10 mouse cellular contexts compared by ENCODE assay signal in the genomic region with DNA sequence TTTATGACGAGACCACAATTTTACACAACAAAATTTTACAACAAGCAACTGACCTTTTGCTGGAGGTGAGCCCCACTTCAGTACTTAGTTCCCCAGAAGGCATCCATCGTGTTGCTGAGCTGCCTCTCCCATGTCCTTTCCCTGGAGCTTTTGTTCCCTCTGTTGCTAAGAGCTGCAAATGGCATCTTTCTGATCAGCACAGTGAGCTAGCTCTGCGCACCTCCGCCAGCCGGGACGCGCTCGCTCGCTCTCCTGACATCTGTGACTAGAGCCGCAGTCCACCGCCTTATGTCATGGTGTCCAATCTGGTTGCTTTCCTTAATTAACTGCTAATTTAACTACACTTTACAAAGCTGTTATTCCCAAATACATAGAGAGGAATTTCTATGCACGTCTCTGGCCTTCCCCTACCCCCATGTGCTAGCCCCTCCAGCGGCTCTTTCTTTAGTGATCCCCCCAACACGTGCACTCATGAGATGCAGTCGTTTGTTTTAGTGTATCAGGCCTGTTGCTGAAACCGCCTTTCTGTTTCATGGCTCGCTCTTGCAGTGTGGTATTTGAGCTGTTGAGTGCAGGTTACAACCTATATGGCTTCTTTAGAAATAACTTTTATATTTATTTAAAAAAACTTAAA.
DNase-seq lines count a peak whose midpoint lies in the region; ATAC-seq and TF ChIP-seq lines count a peak whose summit lies in the region.
"Had no signal": no experiment of that assay in that cellular context is flagged by ENCODE, and none has a peak within 500 bp of the region (broad histone marks: within the 10 kb centered on the region; RNA-seq: fewer than 3 reads in every experiment).

No protein-coding gene starts in this region.

- TF ChIP-seq CTCF in testis, adult 2 months (IDR thresholded peaks at IDR 0.05; ENCODE audit: control insufficient read depth, insufficient read depth, insufficient replicate concordance, low read depth, low read length) = no peak

- WGBS in forebrain, embryonic 16.5 days = 9% methylated on average over 17 of the region's 17 CpGs
- WGBS in midbrain, embryonic 10.5 days = 27% methylated on average over 17 of the region's 17 CpGs

- peak overlapping the region; percentile 70 for H3K4me3 ChIP-seq in testis, adult 2 months (ENCODE audit: control insufficient read depth, low read depth, low read length)
- H3K4me3 ChIP-seq in forebrain, embryonic 16.5 days (replicated peaks; ENCODE audit: low read length) = no peak overlapping the region
- H3K4me3 ChIP-seq in midbrain, embryonic 10.5 days = peak overlapping the region; percentile 34

- no peak overlapping the region for H3K27ac ChIP-seq in testis, adult 2 months (ENCODE audit: control insufficient read depth, insufficient read depth, low read depth, low read length)
- H3K27ac ChIP-seq in forebrain, embryonic 16.5 days (ENCODE audit: low read length) = peak overlapping the region; percentile 42; the same call in 1 of the 2 replicates
- H3K27ac ChIP-seq in midbrain, embryonic 10.5 days (replicated peaks) = peak overlapping the region; percentile 86
- H3K27ac ChIP-seq: liver, embryonic 14.5 days had no signal

- H3K27me3 ChIP-seq in testis, adult 2 months (ENCODE audit: control insufficient read depth, insufficient read depth, low read length) = no peaks in the 10 kb centered on the region
- H3K27me3 ChIP-seq in forebrain, embryonic 16.5 days (replicated peaks; ENCODE audit: control insufficient read depth, insufficient read depth, low read length) = no peaks in the 10 kb centered on the region
- H3K27me3 ChIP-seq in midbrain, embryonic 10.5 days (ENCODE audit: low read depth, poor library complexity, severe bottlenecking) = no peaks in the 10 kb centered on the region

- peaks cover 6% of the 10 kb centered on the region for H3K36me3 ChIP-seq in testis, adult 2 months (ENCODE audit: control insufficient read depth, insufficient read depth, low read length)
- H3K36me3 ChIP-seq in forebrain, embryonic 16.5 days (ENCODE audit: control insufficient read depth, insufficient read depth) = no peaks in the 10 kb centered on the region
- H3K36me3 ChIP-seq in midbrain, embryonic 10.5 days = peaks cover 31% of the 10 kb centered on the region

- H3K9me3 ChIP-seq in forebrain, embryonic 16.5 days (ENCODE audit: control insufficient read depth, low read length) = no peaks in the 10 kb centered on the region
- no peaks in the 10 kb centered on the region for H3K9me3 ChIP-seq in midbrain, embryonic 10.5 days (replicated peaks)

- ATAC-seq in forebrain, embryonic 16.5 days = peak; percentile 70

- peak overlapping the region; percentile 36 for H3K4me2 ChIP-seq in forebrain, embryonic 16.5 days (ENCODE audit: low read length)

- no peak for TF ChIP-seq POLR2A in testis, adult 2 months (IDR thresholded peaks at IDR 0.05; ENCODE audit: control insufficient read depth, low read depth, low read length)

- no peak overlapping the region for H3K9ac ChIP-seq in forebrain, embryonic 16.5 days (replicated peaks; ENCODE audit: low read depth, low read length)
- H3K9ac ChIP-seq: liver, embryonic 14.5 days had no signal

- no peaks in the 10 kb centered on the region; the same call in 1 of the 2 replicates for H3K4me1 ChIP-seq in testis, adult 2 months (ENCODE audit: control insufficient read depth, insufficient read depth, low read length)
- peaks cover 43% of the 10 kb centered on the region for H3K4me1 ChIP-seq in forebrain, embryonic 16.5 days (replicated peaks; ENCODE audit: control insufficient read depth, insufficient read depth, low read length)
- H3K4me1 ChIP-seq in midbrain, embryonic 10.5 days = peaks cover 95% of the 10 kb centered on the region

- DNase-seq in testis, postnatal 10 days (ENCODE audit: low spot score) = no peak
- peak; percentile 83 for DNase-seq in midbrain, embryonic 10.5 days (ENCODE audit: low spot score)
- DNase-seq in spleen, postnatal 4 days (ENCODE audit: low spot score in 2 of 2) = no peak
- DNase-seq in right cerebral cortex, postnatal 36 days (ENCODE audit: low spot score in 2 of 2) = no peak
- no peak for DNase-seq in heart, postnatal 4 days
- DNase-seq in urinary bladder, postnatal 25 days (ENCODE audit: low spot score) = no peak
- DNase-seq: thymus, postnatal 25 days had no signal
